Mouse (Mus musculus): Measurements from ENCODE around the gene Zfp239. TPM values are rescaled to one million over a fixed set of nuclear protein-coding genes. Genes with fewer than 3 reads are reported as not detected.

The Zfp239 gene
- polyA plus RNA-seq, 1 experiment from 2014 or later, result 6.8 TPM

DNA sequence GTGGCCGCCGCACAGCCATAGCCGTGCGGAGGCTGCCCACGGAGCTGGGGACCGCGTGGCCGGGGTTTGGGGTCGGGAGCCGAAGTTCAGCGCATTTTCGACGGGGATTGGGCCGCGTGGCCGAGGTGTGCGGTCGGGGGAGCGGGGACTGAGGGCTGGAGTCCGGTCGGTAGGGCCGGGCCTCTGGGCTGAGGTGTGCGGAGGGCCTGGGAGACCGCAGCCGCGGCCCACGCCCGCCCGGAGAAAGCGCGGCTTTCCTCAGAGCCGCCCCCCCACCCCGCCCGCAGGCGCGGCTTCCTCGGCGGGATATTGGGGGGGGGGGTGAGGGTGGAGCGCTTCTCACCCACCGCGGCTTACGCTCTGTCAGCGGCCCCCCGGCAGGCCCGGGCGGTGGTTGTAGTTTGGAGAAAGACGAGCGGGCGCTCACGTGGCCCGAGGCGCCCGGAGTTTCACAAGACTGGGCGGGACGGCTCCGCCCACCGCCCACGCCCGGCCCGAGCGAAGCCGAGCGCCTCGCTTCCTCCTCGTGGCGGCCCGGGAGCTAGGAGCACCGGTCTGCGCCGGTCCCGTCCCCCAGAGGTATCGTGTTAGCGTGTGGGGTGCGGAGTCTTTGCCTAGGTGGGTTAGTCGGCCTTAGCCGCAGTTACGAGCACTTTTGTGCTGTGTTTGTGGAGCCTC is 45.5 kb downstream of the Zfp239 start:
- H3K4me1 ChIP-seq (replicated peaks; ENCODE audit: control insufficient read depth, insufficient read depth, low read length), result peaks cover 19% of the 10 kb centered on the region
- H3K9me3 ChIP-seq (ENCODE audit: control insufficient read depth, low read length), result no peaks in the 10 kb centered on the region
- peak overlapping the region; percentile 98 for H3K9ac ChIP-seq (ENCODE audit: low read length)
- peak overlapping the region; percentile 73 for H3K4me2 ChIP-seq (ENCODE audit: low read length)
- H3K27ac ChIP-seq (ENCODE audit: low read depth), result peak overlapping the region; percentile 96
- WGBS, result under 1% methylated on average over 51 of the region's 77 CpGs
- H3K36me3 ChIP-seq (ENCODE audit: control insufficient read depth, insufficient read depth, low read length), result no peaks in the 10 kb centered on the region
- DNase-seq (ENCODE audit: low spot score) (peak; percentile 93), ATAC-seq (replicated peaks; ENCODE audit: low FRiP score, low TSS enrichment, low read depth) (peak; percentile 83)
- no peaks in the 10 kb centered on the region for H3K27me3 ChIP-seq (replicated peaks; ENCODE audit: control insufficient read depth, insufficient read depth, low read length)
- peak overlapping the region; percentile 82 for H3K4me3 ChIP-seq (ENCODE audit: low read depth, low read length)

- ATAC-seq (replicated peaks; ENCODE audit: low FRiP score, low TSS enrichment, low read depth) (no peak), DNase-seq (ENCODE audit: low spot score) (no peak)
- under 1% methylated on average over 26 of the region's 26 CpGs for WGBS
- Histone ChIP-seq H3K4me1 (replicated peaks; ENCODE audit: control insufficient read depth, insufficient read depth, low read length) (peaks cover 19% of the 10 kb centered on the region), H3K27me3 (replicated peaks; ENCODE audit: control insufficient read depth, insufficient read depth, low read length) (no peaks in the 10 kb centered on the region), H3K27ac (ENCODE audit: low read depth) (peak overlapping the region; percentile 96), H3K36me3 (ENCODE audit: control insufficient read depth, insufficient read depth, low read length) (no peaks in the 10 kb centered on the region), H3K9me3 (ENCODE audit: control insufficient read depth, low read length) (no peaks in the 10 kb centered on the region), H3K9ac (ENCODE audit: low read length) (peak overlapping the region; percentile 98), H3K4me2 (ENCODE audit: low read length) (peak overlapping the region; percentile 73), H3K4me3 (ENCODE audit: low read depth, low read length) (peak overlapping the region; percentile 82)
Observed at GRCm38 (mm10) chr6:117907979-117908355, 46.1 kb downstream of the Zfp239 start.

DNA sequence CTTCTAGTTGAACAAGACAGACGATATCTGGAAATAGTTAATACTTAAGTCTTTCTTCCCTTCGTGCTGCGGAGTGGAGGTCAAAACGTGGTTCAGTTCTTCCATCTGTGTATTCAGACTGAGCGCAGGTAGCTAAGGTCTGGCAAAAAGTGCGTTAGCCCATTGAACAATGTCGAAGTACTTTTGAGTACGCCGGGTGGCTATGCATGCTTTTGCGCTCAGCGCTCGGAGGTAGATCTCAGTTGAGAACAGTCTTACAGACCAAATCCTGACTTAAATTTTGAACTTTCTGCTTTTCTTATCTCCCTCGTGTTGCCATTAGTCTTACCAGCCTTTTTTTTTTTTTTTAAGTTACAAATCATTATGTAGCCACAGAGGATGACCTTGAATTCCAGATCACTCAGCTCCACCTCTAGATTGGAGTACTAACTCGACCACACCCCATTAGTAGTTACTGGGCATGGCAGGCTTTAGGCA is 46.6 kb downstream of the Zfp239 start:
- Histone ChIP-seq H3K4me3 (ENCODE audit: low read depth, low read length) (peak overlapping the region; percentile 82), H3K27me3 (replicated peaks; ENCODE audit: control insufficient read depth, insufficient read depth, low read length) (no peaks in the 10 kb centered on the region), H3K9me3 (ENCODE audit: control insufficient read depth, low read length) (no peaks in the 10 kb centered on the region), H3K4me1 (replicated peaks; ENCODE audit: control insufficient read depth, insufficient read depth, low read length) (peaks cover 19% of the 10 kb centered on the region), H3K4me2 (ENCODE audit: low read length) (peak overlapping the region; percentile 73), H3K27ac (ENCODE audit: low read depth) (peak overlapping the region; percentile 96), H3K9ac (ENCODE audit: low read length) (peak overlapping the region; percentile 98), H3K36me3 (ENCODE audit: control insufficient read depth, insufficient read depth, low read length) (no peaks in the 10 kb centered on the region)
- WGBS, result under 1% methylated on average over 14 of the region's 14 CpGs
- DNase-seq (ENCODE audit: low spot score), result no peak
- no peak for ATAC-seq (replicated peaks; ENCODE audit: low FRiP score, low TSS enrichment, low read depth)

DNA sequence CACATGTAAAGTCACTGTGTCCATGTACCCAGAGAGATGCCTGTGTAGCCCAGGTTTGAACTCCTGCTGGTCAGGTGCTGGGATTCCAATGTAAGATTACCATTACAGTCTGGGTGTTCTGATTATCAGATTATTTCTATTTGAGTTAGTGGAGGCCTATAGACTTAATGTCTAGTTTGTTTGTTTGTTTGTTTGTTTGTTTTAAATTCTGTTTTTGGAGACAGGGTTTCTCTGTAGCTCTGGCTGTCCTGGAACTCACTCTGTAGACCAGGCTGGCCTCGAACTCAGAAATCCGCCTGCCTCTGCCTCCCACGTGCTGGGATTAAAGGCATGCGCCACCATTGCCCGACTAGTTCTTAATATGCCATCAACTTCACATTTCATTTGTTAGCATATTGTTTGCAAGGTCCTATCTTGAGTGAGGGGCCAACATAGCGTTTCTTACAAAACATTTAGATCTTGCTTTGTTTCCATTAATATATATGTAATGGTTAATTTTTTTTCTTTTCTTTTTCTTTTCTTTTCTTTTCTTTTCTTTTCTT is 48.3 kb downstream of the Zfp239 start:
- Histone ChIP-seq H3K27ac (ENCODE audit: low read depth) (no peak overlapping the region), H3K4me2 (ENCODE audit: low read length) (peak overlapping the region; percentile 73; the same call in 1 of the 2 replicates), H3K36me3 (ENCODE audit: control insufficient read depth, insufficient read depth, low read length) (no peaks in the 10 kb centered on the region), H3K4me1 (replicated peaks; ENCODE audit: control insufficient read depth, insufficient read depth, low read length) (peaks cover 24% of the 10 kb centered on the region), H3K9me3 (ENCODE audit: control insufficient read depth, low read length) (no peaks in the 10 kb centered on the region), H3K27me3 (replicated peaks; ENCODE audit: control insufficient read depth, insufficient read depth, low read length) (no peaks in the 10 kb centered on the region), H3K4me3 (ENCODE audit: low read depth, low read length) (no peak overlapping the region), H3K9ac (ENCODE audit: low read length) (no peak overlapping the region)
- ATAC-seq (replicated peaks; ENCODE audit: low FRiP score, low TSS enrichment, low read depth), result no peak
- no peak for DNase-seq (ENCODE audit: low spot score)
- WGBS, result 86% methylated on average over 6 of the region's 6 CpGs

DNA sequence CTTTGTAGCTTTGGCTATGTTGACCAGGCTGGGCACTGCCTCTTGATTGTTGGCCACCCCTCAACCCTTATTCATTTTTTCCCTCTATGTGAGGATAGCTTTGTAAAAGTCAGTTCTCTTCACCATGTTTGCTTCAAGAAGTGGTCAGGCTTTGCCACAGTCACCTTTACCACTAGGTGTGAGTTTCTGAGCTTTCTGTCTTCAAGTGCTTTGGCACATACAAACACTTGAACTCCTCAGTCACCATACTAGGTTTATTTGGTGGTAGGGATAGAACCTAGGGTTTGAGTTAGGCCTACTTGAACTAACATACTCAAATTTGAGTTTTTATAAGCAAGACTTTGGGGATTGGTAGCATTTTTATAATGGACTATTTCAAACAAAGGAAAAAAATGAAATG is 52.6 kb downstream of the Zfp239 start:
- Histone ChIP-seq H3K4me2 (ENCODE audit: low read length) (no peak overlapping the region), H3K27ac (ENCODE audit: low read depth) (no peak overlapping the region), H3K9me3 (ENCODE audit: control insufficient read depth, low read length) (no peaks in the 10 kb centered on the region), H3K4me3 (ENCODE audit: low read depth, low read length) (no peak overlapping the region), H3K27me3 (replicated peaks; ENCODE audit: control insufficient read depth, insufficient read depth, low read length) (no peaks in the 10 kb centered on the region), H3K36me3 (ENCODE audit: control insufficient read depth, insufficient read depth, low read length) (peaks cover 12% of the 10 kb centered on the region), H3K9ac (ENCODE audit: low read length) (no peak overlapping the region), H3K4me1 (replicated peaks; ENCODE audit: control insufficient read depth, insufficient read depth, low read length) (peaks cover 26% of the 10 kb centered on the region)
- DNase-seq (ENCODE audit: low spot score) (no peak), ATAC-seq (replicated peaks; ENCODE audit: low FRiP score, low TSS enrichment, low read depth) (no peak)

GRCm38 (mm10) chr6:117916205-117916736 is 54.4 kb downstream of the Zfp239 start:
- Histone ChIP-seq H3K9ac (ENCODE audit: low read length) (peak overlapping the region; percentile 67), H3K9me3 (ENCODE audit: control insufficient read depth, low read length) (no peaks in the 10 kb centered on the region), H3K36me3 (ENCODE audit: control insufficient read depth, insufficient read depth, low read length) (peaks cover 28% of the 10 kb centered on the region), H3K27me3 (replicated peaks; ENCODE audit: control insufficient read depth, insufficient read depth, low read length) (no peaks in the 10 kb centered on the region), H3K4me2 (ENCODE audit: low read length) (peak overlapping the region; percentile 85), H3K4me1 (replicated peaks; ENCODE audit: control insufficient read depth, insufficient read depth, low read length) (peaks cover 29% of the 10 kb centered on the region), H3K4me3 (ENCODE audit: low read depth, low read length) (peak overlapping the region; percentile 74), H3K27ac (ENCODE audit: low read depth) (peak overlapping the region; percentile 88)
- 2% methylated on average over 12 of the region's 12 CpGs for WGBS
- ATAC-seq (replicated peaks; ENCODE audit: low FRiP score, low TSS enrichment, low read depth) (0 out of 2 replicates have a peak, but pooled peaks have one; percentile 25), DNase-seq (ENCODE audit: low spot score) (peak; percentile 68)

DNA sequence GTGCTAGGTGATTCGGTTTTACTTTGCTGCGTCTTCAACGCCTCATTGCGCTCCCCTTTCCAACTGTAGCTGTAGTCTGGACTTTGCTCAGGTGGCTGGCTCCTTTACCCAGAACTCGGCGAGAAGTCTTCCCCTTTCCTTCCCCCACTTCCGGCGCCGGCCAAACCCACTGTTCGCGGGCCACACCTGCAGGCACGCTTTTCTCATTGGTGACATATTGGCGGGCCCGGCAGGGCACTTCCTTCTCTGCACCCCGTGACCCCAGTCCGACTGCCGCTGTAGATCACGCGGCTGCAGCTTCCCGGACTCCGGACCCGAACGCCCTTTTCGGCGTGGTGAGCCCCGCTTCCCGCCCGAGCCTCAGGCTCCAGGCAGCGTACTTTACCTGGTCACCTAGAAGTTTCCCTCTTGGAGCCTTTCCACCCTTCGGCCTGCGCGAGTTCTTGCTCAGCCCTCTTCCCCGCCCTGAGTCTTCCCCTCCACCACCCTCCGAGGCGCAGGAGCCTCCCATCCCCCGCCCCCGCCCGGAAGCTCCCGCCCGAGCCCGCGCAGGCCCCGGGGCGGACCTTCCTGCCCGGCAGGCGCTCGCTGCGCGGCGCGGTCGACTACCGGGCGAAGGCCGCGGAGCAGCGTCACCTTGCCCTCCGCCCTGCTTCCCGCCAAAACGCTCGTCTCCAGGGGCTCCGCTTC is 55.0 kb downstream of the Zfp239 start:
- Histone ChIP-seq H3K9me3 (ENCODE audit: control insufficient read depth, low read length) (no peaks in the 10 kb centered on the region), H3K27me3 (replicated peaks; ENCODE audit: control insufficient read depth, insufficient read depth, low read length) (no peaks in the 10 kb centered on the region), H3K9ac (ENCODE audit: low read length) (peak overlapping the region; percentile 67), H3K4me2 (ENCODE audit: low read length) (peak overlapping the region; percentile 85), H3K27ac (ENCODE audit: low read depth) (peak overlapping the region; percentile 88), H3K36me3 (ENCODE audit: control insufficient read depth, insufficient read depth, low read length) (peaks cover 33% of the 10 kb centered on the region), H3K4me3 (ENCODE audit: low read depth, low read length) (peak overlapping the region; percentile 74), H3K4me1 (replicated peaks; ENCODE audit: control insufficient read depth, insufficient read depth, low read length) (peaks cover 29% of the 10 kb centered on the region)
- ATAC-seq (replicated peaks; ENCODE audit: low FRiP score, low TSS enrichment, low read depth) (peak; percentile 91), DNase-seq (ENCODE audit: low spot score) (peak; percentile 92)
- WGBS, result under 1% methylated on average over 61 of the region's 62 CpGs

DNA sequence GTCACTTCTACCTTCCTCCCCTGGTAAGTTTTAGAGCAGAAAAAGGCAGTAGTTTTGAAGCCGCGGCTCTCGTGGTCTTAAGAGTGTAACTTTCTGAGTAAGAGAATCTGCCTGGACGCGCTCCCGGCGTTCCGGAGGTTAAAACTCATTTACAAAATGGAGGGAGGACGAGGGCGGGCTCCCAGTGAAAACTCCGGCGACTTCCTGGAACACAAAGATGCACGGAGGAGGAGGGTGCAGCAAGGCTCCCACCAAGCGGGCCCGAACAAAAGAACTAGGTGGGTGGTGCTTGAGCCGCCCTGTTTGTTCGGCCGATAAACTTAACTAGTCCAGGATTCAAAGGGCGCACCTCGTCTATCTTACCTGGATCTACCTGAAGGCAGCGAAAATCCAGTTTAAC is 55.7 kb downstream of the Zfp239 start:
- Histone ChIP-seq H3K27me3 (replicated peaks; ENCODE audit: control insufficient read depth, insufficient read depth, low read length) (no peaks in the 10 kb centered on the region), H3K36me3 (ENCODE audit: control insufficient read depth, insufficient read depth, low read length) (peaks cover 40% of the 10 kb centered on the region), H3K9me3 (ENCODE audit: control insufficient read depth, low read length) (no peaks in the 10 kb centered on the region), H3K9ac (ENCODE audit: low read length) (peak overlapping the region; percentile 67), H3K4me3 (ENCODE audit: low read depth, low read length) (peak overlapping the region; percentile 74), H3K4me1 (replicated peaks; ENCODE audit: control insufficient read depth, insufficient read depth, low read length) (peaks cover 29% of the 10 kb centered on the region), H3K4me2 (ENCODE audit: low read length) (peak overlapping the region; percentile 85), H3K27ac (ENCODE audit: low read depth) (peak overlapping the region; percentile 88)
- under 1% methylated on average over 21 of the region's 21 CpGs for WGBS
- ATAC-seq (replicated peaks; ENCODE audit: low FRiP score, low TSS enrichment, low read depth), result peak; percentile 54
- peak; percentile 83 for DNase-seq (ENCODE audit: low spot score)

Measured in intestine, embryonic 14.5 days (tissue).